Mouse (Mus musculus) lung, embryonic 15.5 days (tissue): ENCODE data around the gene Tsen34. TPM values are rescaled to one million over a fixed set of nuclear protein-coding genes. Genes with fewer than 3 reads are reported as not detected.

Source experiments
- ATAC-seq: fragments of 200-750 bp; cut with Nextera tagmentation; 2 replicates; pipeline ENCODE4 v1.8.0; 2017; ENCODE audit warnings: moderate number of reproducible peaks, borderline replicate concordance; ENCODE audit not compliant: low FRiP score, low TSS enrichment; ENCODE audit errors: extremely low read depth
- H3K27ac ChIP-seq: fragments of 300-500 bp; sonication (generic); 2 replicates; pipeline ENCODE4 v1.5.1; 2015; ENCODE audit warnings: moderate library complexity, mild to moderate bottlenecking, inconsistent platforms
- H3K27me3 ChIP-seq: fragments of 300-500 bp; sonication (generic); 2 replicates; pipeline ENCODE4 v1.6.1; 2015; ENCODE audit warnings: inconsistent platforms
- H3K36me3 ChIP-seq: fragments of 300-500 bp; sonication (generic); 2 replicates; pipeline ENCODE4 v1.6.1; 2015; ENCODE audit warnings: inconsistent platforms
- H3K4me1 ChIP-seq: fragments of 300-500 bp; sonication (generic); 2 replicates; pipeline ENCODE4 v1.6.1; 2015; ENCODE audit warnings: inconsistent platforms
- H3K4me2 ChIP-seq: fragments of 300-500 bp; sonication (generic); 2 replicates; pipeline ENCODE4 v1.6.1; 2015; ENCODE audit warnings: inconsistent platforms, mild to moderate bottlenecking, moderate library complexity
- H3K4me3 ChIP-seq: fragments of 300-500 bp; sonication (generic); 2 replicates; pipeline ENCODE4 v1.5.1; 2015; ENCODE audit warnings: mild to moderate bottlenecking, inconsistent platforms
- H3K9ac ChIP-seq: fragments of 300-500 bp; sonication (generic); 2 replicates; pipeline ENCODE4 v1.6.1; 2015; ENCODE audit warnings: inconsistent platforms
- H3K9me3 ChIP-seq: fragments of 300-500 bp; sonication (generic); 2 replicates; pipeline ENCODE4 v1.6.1; 2016; ENCODE audit warnings: inconsistent platforms
- WGBS: fragments of 180-500 bp; shearing (Covaris S2); methylation state at CpG from one replicate; pipeline ENCODE4 v1.1.7; 2015; 5-methylcytosine and 5-hydroxymethylcytosine counted together
- polyA plus RNA-seq: library from polyadenylated mRNA; unstranded; fragments of >200 nt; fragmentation: Nextera tagmentation; extraction: Ambion mirVana; gene quantifications from 2 replicates; pipeline ENCODE4 v1.2.1, GENCODE M21; 2015

Gene Tsen34
- polyA plus RNA-seq, result 296 and 312 TPM in 2 replicates

DNA sequence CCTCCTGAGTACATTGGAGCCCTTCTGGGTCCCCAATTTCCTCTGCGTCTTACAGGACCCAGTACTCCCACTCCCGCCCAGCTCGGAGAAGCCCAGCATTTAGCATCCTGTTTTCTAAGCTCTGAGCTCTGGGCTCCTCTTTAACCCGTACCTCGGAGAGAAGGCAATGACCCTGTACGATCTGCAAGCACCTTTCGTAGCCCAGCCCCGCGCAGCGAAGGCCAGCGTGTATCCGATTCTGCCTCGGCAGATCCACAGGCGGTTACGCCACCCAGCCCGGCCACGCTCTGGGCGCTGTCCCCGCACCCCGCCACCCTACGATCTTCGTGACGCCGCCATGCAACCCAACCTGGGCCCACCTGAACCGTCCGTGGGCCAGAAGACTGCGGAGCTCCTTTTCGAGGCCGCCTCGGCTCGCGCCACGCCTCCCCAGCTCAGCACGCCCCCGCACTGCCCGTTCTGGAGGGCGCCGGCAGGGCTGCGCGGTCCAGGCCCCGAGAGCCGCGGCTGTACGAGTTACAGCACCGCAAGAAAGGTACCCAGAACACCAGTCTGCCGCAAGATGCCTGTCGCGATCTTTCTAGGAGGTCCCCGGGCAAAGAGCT, at the start of gene Tsen34:
Tsen34 (plus strand) TSS at position 482 of the 605 bp plus-strand sequence.
- Histone ChIP-seq H3K9me3 (no peaks in the 10 kb centered on the region), H3K27me3 (no peaks in the 10 kb centered on the region), H3K9ac (peak within 1 kb of the TSS; percentile 88), H3K4me1 (peaks cover 22% of the 10 kb centered on the region), H3K36me3 (peaks cover 14% of the 10 kb centered on the region), H3K4me3 (peak within 1 kb of the TSS; percentile 74), H3K4me2 (peak within 1 kb of the TSS; percentile 83), H3K27ac (peak within 1 kb of the TSS; percentile 99)
- WGBS, result under 1% methylated on average over 49 of the region's 49 CpGs
- no peak; the same call in 1 of the 2 replicates for ATAC-seq

DNA sequence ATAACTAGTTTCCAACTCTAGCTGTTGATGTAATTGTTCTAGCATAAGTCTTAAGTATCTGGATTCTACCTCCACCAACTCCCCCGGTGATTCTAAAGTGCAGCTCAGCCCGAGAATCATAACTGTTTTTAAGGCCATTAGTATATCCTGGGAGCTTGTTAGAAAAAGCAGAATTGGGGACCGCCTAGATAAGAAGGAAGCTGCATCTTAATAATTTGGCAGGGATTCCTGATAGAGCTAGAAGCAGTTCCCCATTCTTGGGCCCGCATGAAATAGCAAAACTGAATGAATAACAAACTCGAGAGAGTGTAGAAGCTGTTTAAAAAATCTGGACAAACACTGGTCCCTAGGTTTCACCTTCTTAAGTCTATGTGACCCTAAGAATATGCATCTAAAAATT, 49.3 kb upstream of the Tsen34 start:
- ATAC-seq, result no peak
- Histone ChIP-seq H3K4me2 (peak overlapping the region; percentile 64; the same call in 1 of the 2 replicates), H3K27ac (no peak overlapping the region), H3K36me3 (peaks cover 34% of the 10 kb centered on the region), H3K27me3 (no peaks in the 10 kb centered on the region), H3K9me3 (no peaks in the 10 kb centered on the region), H3K4me3 (no peak overlapping the region), H3K9ac (no peak overlapping the region), H3K4me1 (peaks cover 29% of the 10 kb centered on the region)
- 64% methylated on average over 5 of the region's 5 CpGs for WGBS

DNA sequence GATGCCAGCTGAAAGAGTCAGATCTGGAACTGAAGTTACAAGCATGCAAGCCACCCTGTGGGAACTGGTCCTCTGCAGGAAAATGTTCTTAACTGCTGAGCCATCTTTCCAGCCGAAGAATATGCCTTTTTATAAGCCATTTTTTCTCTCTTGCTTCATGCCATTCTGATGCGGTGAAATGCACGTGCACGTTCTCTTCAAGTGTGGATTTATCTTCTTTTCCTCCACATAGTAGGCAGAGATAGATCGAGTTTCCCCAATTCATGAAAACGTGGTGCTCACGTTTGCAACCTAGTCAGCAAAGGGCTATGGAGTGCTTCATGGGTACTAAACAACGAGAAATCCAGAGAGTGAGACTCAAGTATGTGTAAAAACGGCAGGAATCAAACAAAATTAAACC, 48.8 kb upstream of the Tsen34 start:
- Histone ChIP-seq H3K27me3 (no peaks in the 10 kb centered on the region), H3K4me2 (peak overlapping the region; percentile 64), H3K27ac (0 out of 2 replicates have a peak overlapping the region, but pooled peaks have one; percentile 82), H3K4me3 (peak overlapping the region; percentile 88), H3K4me1 (peaks cover 33% of the 10 kb centered on the region), H3K9me3 (no peaks in the 10 kb centered on the region), H3K9ac (no peak overlapping the region), H3K36me3 (peaks cover 30% of the 10 kb centered on the region)
- WGBS, result 22% methylated on average over 9 of the region's 9 CpGs
- ATAC-seq, result no peak

DNA sequence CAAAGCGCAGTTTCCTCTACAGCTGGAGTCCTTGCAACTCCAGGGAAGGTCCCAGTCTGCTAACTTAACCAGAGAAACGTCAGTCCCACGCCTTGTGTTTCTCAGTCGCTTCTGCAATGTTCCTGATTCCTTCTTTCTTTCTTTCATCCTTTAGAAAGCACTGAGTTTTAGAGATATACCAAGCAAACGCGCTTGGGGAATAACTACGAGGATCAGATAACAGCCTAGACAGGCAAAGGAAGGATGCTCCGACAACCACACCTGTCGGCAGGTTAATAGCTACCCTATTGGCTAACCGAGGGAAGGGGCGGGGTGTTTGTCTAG, 48.4 kb upstream of the Tsen34 start:
- H3K4me3 ChIP-seq, result peak overlapping the region; percentile 88
- WGBS, result under 1% methylated on average over 11 of the region's 11 CpGs
- ATAC-seq, result no peak
- H3K9me3 ChIP-seq, result no peaks in the 10 kb centered on the region
- H3K4me1 ChIP-seq, result peaks cover 33% of the 10 kb centered on the region
- no peaks in the 10 kb centered on the region for H3K27me3 ChIP-seq
- no peak overlapping the region for H3K9ac ChIP-seq
- peak overlapping the region; percentile 64 for H3K4me2 ChIP-seq
- peak overlapping the region; percentile 82 for H3K27ac ChIP-seq
- H3K36me3 ChIP-seq, result peaks cover 32% of the 10 kb centered on the region

DNA sequence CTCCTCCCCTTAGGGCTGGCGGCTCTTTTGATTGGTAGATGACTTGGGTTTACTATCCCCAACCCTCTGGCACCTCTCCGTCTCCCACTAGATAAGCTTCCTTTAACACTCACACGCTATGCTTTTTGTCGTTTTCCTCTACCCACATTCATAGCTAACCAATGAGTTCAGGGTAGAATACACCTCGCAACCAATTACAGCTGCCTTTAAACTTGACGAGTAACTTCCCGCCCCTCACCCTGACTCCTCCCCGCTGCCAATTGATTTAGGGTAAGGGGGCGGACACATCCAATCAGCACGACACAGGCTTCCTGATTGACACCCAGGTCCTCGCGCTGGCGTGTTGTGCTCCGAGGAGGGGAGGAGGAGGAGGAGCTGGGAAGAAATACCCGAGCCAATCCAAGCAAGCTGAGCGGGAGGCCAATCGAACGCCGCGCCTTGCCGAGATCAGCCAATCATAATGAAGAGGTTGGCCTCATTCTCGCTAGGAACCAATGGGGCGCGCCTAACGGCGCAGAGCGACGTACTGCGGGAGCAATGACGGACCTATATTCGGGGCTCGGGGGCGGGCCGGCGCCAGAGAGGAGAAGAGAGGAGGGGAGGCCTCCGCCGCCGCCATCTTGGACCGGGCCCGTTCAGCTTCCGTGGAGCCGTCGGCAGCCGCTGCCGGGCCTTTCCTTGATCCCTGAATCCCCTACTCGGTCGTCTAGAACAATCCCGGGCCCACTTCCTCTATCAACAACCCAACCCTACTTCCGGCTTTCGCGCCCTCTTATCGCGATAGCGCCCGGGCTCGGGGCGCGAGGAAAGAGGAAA, 47.8 kb upstream of the Tsen34 start, which contains the start of gene Cnot3:
Cnot3 (plus strand) TSS at position 597 of the 816 bp plus-strand sequence.
- Histone ChIP-seq H3K27ac (peak within 1 kb of the TSS; percentile 98), H3K9ac (peak within 1 kb of the TSS; percentile 99), H3K4me3 (peak within 1 kb of the TSS; percentile 88), H3K9me3 (no peaks in the 10 kb centered on the region), H3K4me2 (peak within 1 kb of the TSS; percentile 78), H3K27me3 (no peaks in the 10 kb centered on the region), H3K36me3 (peaks cover 29% of the 10 kb centered on the region), H3K4me1 (peaks cover 33% of the 10 kb centered on the region)
- ATAC-seq, result peak; percentile 98
- under 1% methylated on average over 53 of the region's 58 CpGs for WGBS

DNA sequence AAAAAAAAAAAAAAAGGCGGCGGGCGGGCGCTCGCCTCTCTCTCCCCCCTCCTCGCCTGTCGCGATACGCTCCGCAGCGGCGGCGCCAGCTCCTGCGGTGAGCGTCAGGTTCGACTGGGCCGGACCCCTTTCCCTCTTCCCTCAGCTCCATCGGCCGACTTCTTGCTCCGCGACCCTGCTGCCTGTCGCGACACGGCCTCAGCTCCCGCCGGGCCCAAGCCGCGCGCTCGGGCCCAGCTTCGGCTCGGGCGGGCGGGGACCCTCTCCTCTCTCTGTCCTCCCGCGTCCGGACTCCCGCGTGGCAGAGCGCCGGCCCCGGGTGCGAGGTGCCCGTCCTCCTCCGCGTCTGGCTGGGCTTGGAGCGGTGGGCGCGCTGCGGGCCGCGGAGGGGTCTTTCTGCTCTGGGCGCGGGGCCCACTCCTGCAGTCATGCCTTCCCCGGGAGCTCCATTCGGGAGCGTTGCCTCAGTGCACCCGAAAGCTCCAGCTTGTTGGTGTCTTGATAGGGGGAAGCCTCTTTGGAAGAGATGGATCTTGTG, 47.1 kb upstream of the Tsen34 start:
- no peak; the same call in none of the 2 replicates for ATAC-seq

DNA sequence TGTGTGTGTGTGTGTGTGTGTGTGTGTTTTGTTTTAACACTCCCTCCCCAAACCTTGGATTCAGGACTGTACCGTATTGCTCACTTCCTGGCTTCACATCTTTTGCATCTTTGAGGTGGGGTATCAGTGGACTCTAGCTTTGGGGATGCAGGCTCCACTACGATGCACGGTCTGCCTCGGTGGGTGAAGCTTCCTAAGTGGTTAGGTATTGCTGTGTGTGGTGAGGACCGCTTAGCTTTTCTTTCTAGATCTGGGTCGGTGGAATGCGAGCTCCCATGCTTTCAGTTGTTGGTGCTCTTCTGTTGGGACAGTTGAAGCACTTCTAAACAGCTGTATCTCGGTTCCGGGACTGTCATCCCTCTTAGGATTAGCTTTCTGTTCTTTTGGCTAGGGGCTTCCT, 46.5 kb upstream of the Tsen34 start:
- Histone ChIP-seq H3K27me3 (no peaks in the 10 kb centered on the region), H3K9me3 (no peaks in the 10 kb centered on the region), H3K27ac (no peak overlapping the region), H3K4me1 (peaks cover 33% of the 10 kb centered on the region), H3K4me2 (peak overlapping the region; percentile 78), H3K9ac (peak overlapping the region; percentile 99), H3K4me3 (peak overlapping the region; percentile 88), H3K36me3 (peaks cover 29% of the 10 kb centered on the region)
- ATAC-seq, result no peak
- WGBS, result 5% methylated on average over 9 of the region's 9 CpGs

More for the DNA sequence above, 47.1 kb upstream of the Tsen34 start:
- no peaks in the 10 kb centered on the region for H3K9me3 ChIP-seq
- peaks cover 33% of the 10 kb centered on the region for H3K4me1 ChIP-seq
- H3K9ac ChIP-seq, result peak overlapping the region; percentile 99
- WGBS, result 0% methylated on average over 39 of the region's 58 CpGs
- peak overlapping the region; percentile 88 for H3K4me3 ChIP-seq
- peaks cover 29% of the 10 kb centered on the region for H3K36me3 ChIP-seq
- no peaks in the 10 kb centered on the region for H3K27me3 ChIP-seq
- H3K27ac ChIP-seq, result peak overlapping the region; percentile 98
- H3K4me2 ChIP-seq, result peak overlapping the region; percentile 78

DNA sequence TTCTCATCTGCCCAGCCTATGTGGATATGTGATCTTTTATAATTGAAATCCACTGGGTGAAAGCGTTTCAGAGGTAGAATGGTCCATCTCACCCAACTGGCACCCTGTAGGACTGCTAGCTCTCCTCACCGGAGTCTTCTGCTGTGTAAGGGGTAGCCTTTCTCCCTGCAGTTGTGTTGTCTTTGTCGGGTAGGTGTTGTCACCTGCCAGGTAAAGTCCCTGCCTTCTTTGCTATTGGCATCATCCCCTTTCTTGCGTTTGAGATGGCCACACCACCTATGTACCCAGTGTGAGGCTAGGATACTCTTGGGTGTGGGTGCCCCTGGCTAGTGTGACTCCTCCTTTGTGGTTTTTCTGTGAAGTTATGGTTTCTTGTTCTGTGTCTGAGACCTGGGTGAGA, 46.0 kb upstream of the Tsen34 start:
- ATAC-seq, result no peak
- peak overlapping the region; percentile 88 for H3K4me3 ChIP-seq
- WGBS, result 56% methylated on average over 4 of the region's 4 CpGs
- peak overlapping the region; percentile 78 for H3K4me2 ChIP-seq
- H3K9ac ChIP-seq, result peak overlapping the region; percentile 99
- H3K36me3 ChIP-seq, result peaks cover 29% of the 10 kb centered on the region
- no peak overlapping the region for H3K27ac ChIP-seq
- no peaks in the 10 kb centered on the region for H3K9me3 ChIP-seq
- H3K27me3 ChIP-seq, result no peaks in the 10 kb centered on the region
- peaks cover 33% of the 10 kb centered on the region for H3K4me1 ChIP-seq

DNA sequence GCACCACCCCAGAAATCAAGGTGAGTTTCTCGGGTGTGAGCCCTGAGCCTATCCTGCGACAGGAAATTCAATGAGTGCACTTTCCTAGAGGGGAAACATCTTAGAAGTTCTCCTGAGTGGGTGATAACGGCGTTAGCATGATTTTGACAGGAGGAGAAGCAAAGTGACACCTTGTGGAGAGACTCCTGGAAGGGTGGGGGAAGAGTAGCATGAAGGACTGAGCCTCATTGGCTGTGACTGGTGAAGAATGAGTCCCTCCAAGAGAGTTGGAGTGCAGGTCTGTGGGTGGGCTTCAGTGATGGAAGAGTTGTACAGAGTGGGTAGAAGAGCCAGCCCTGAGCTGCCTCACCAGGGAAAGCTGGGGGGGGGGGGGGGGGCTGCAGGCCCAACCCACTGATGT, 35.7 kb upstream of the Tsen34 start:
- no peak for ATAC-seq
- WGBS, result 67% methylated on average over 4 of the region's 4 CpGs

DNA sequence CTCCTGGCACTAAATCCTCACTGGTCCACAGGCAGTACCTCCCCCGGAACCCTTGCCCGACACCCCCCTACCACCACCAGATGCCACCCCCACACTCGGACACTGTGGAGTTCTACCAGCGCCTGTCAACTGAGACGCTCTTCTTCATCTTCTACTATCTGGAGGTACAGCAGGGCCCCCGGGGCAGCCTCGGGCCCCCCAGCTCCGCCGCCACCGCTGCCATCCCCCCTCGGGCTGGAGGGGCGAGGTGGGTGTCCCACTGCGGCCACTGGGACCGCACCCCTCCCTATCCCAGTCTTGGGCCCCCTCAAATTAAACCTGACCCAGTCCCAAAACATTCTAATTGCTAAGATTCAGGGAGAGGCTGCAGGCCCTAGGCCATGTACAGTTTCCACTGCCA, 34.1 kb upstream of the Tsen34 start:
- H3K27me3 ChIP-seq, result no peaks in the 10 kb centered on the region
- no peak for ATAC-seq

More for the DNA sequence above, 35.7 kb upstream of the Tsen34 start:
- no peaks in the 10 kb centered on the region for H3K4me1 ChIP-seq
- no peak overlapping the region for H3K27ac ChIP-seq
- no peaks in the 10 kb centered on the region for H3K27me3 ChIP-seq
- no peak overlapping the region for H3K4me3 ChIP-seq
- H3K36me3 ChIP-seq, result peaks cover 98% of the 10 kb centered on the region
- H3K9me3 ChIP-seq, result no peaks in the 10 kb centered on the region
- no peak overlapping the region for H3K9ac ChIP-seq
- no peak overlapping the region for H3K4me2 ChIP-seq

DNA sequence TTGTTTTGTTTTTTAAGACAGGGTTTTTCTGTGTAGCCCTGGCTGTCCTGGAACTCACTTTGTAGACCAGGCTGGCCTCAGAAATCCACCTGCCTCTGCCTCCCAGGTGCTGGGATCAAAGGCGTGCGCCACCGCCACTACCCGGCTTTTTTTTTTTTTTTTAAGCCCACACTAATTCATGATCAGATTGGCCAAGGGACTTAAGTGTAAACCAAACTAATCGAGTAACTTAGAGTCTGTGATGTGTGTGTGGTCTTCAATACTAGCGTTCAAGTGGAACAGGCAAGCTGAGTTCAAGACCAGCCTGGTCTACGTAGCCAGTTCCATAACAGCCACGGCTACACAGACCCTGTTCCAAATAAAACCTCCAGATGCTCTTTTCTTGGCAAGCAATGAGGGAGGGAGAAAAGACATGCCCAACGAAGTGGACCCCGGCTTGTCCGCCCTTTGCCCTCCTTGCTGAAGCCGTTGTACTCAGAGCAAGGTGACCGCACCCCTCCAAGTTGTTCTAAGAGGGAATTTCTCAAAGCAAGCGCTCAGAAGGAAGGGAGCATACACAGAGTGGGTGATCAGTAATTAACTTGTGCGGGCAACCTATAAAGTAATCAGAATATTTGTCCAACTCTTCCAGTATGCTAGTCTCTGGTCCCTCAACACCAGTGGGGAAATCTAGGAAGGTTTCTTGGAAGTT, 28.0 kb upstream of the Tsen34 start:
- Histone ChIP-seq H3K9ac (peak overlapping the region; percentile 65), H3K36me3 (peaks cover 35% of the 10 kb centered on the region), H3K4me3 (peak overlapping the region; percentile 55), H3K4me1 (peaks cover 35% of the 10 kb centered on the region), H3K4me2 (peak overlapping the region; percentile 69), H3K27me3 (no peaks in the 10 kb centered on the region), H3K9me3 (no peaks in the 10 kb centered on the region), H3K27ac (peak overlapping the region; percentile 72)
- peak; percentile 12; the same call in 1 of the 2 replicates for ATAC-seq
- WGBS, result 26% methylated on average over 15 of the region's 15 CpGs

More for the DNA sequence above, 34.1 kb upstream of the Tsen34 start:
- H3K4me1 ChIP-seq, result peaks cover 5% of the 10 kb centered on the region
- no peak overlapping the region for H3K4me3 ChIP-seq
- WGBS, result 93% methylated on average over 14 of the region's 14 CpGs
- peaks cover 96% of the 10 kb centered on the region for H3K36me3 ChIP-seq
- H3K9ac ChIP-seq, result no peak overlapping the region
- no peaks in the 10 kb centered on the region for H3K9me3 ChIP-seq
- no peak overlapping the region for H3K4me2 ChIP-seq
- no peak overlapping the region for H3K27ac ChIP-seq
